Mouse (Mus musculus) ovary, postnatal 14 days (tissue): ENCODE results near the gene Zfp362.

ENCODE experiments used
- DNase-seq: peaks from one replicate; pipeline ENCODE4 v3.0.0; 2022; ENCODE audit warnings: low spot score

The Zfp362 gene

GRCm38 (mm10) chr4:128729709-128730037 lies 76.2 kb downstream of the Zfp362 start:
- DNase-seq: no peak

- no peak for DNase-seq
Observed at GRCm38 (mm10) chr4:128729033-128729708, 76.7 kb downstream of the Zfp362 start.

- no peak for DNase-seq
Observed at GRCm38 (mm10) chr4:128728431-128728851, 77.4 kb downstream of the Zfp362 start.

- DNase-seq: no peak
Observed at GRCm38 (mm10) chr4:128727721-128728430, 78.0 kb downstream of the Zfp362 start.

- peak; percentile 72 for DNase-seq
Observed at GRCm38 (mm10) chr4:128727019-128727720, 78.7 kb downstream of the Zfp362 start.

GRCm38 (mm10) chr4:128724059-128724458 lies 81.8 kb downstream of the Zfp362 start:
- no peak for DNase-seq

GRCm38 (mm10) chr4:128723431-128723830 lies 82.4 kb downstream of the Zfp362 start:
- no peak for DNase-seq
